Mouse (Mus musculus) ES-E14 (cell line): ENCODE measurements around the gene Gal3st1.

Experiments used
- CHD2 ChIP-seq: IDR thresholded peaks from 2 replicates; pipeline ENCODE4 v1.6.1; 2014; ENCODE audit warnings: mild to moderate bottlenecking, low read depth, low read length, inconsistent platforms
- MAFK ChIP-seq: IDR thresholded peaks from 2 replicates; pipeline ENCODE4 v1.6.1; 2014; ENCODE audit warnings: mild to moderate bottlenecking, low read depth, low read length, inconsistent platforms; ENCODE audit not compliant: insufficient read depth
- ZC3H11A ChIP-seq: IDR thresholded peaks from 2 replicates; pipeline ENCODE4 v1.6.1; 2012; ENCODE audit warnings: low read depth, mild to moderate bottlenecking, inconsistent platforms, low read length, borderline replicate concordance
- ZNF384 ChIP-seq: IDR thresholded peaks from 2 replicates; pipeline ENCODE4 v1.6.1; 2012; ENCODE audit warnings: low read depth, low read length, inconsistent platforms

DNA sequence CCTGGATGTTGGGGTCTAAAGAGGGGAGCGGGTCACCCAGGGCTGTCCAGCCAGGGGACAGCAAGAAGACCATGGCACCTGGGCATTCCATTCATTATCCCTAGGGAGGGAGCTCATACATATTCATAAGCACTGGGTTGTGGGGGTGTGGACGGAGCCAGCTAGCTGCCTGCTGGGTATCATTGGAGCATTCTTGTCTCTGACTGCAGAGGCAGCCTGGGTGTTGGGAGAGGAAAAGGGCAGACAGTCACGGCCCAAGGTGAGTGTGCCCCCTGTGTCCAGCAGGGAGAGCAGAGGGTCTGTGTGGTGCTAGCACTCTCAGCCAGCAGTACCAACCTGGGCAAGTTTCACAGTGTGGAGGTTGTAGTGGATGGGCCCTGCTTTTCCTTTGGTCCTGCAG is 6.3 kb downstream of the Gal3st1 start:
- TF ChIP-seq ZNF384 (no peak), CHD2 (no peak), ZC3H11A (no peak), MAFK (no peak)
